Mouse (Mus musculus) cerebellum, adult 2 months (tissue): ENCODE measurements around the gene Tmub2. TPM values are rescaled to one million over a fixed set of nuclear protein-coding genes. Genes with fewer than 3 reads are reported as not detected.

Source experiments
- DNase-seq, 2 experiments: peaks; one replicate each; pipeline ENCODE4 v3.0.0; 2021
- H3K27ac ChIP-seq: fragments of 200-500 bp; 2 replicates; pipeline ENCODE4 v1.5.1; 2012; ENCODE audit warnings: low read length, control low read depth, inconsistent platforms; ENCODE audit not compliant: insufficient read depth
- H3K27me3 ChIP-seq: fragments of 200-500 bp; 2 replicates; pipeline ENCODE4 v1.6.1; 2012; ENCODE audit warnings: inconsistent platforms, mild to moderate bottlenecking, low read length, moderate library complexity; ENCODE audit not compliant: control insufficient read depth, insufficient read depth
- H3K4me1 ChIP-seq: fragments of 200-500 bp; 2 replicates; pipeline ENCODE4 v1.6.1; 2011; ENCODE audit warnings: low read length; ENCODE audit not compliant: control insufficient read depth, insufficient read depth
- H3K4me3 ChIP-seq: fragments of 200-500 bp; replicated peaks from 2 replicates; pipeline ENCODE3; 2011; ENCODE audit warnings: mild to moderate bottlenecking, low read depth, low read length, control low read depth; ENCODE audit not compliant: insufficient read depth
- CTCF ChIP-seq: fragments of 200-500 bp; IDR thresholded peaks from 2 replicates; pipeline ENCODE4 v1.5.1; 2011; ENCODE audit warnings: low read depth, mild to moderate bottlenecking, control low read depth, low read length, moderate library complexity, borderline replicate concordance; ENCODE audit not compliant: insufficient read depth
- POLR2A ChIP-seq: fragments of 200-500 bp; IDR thresholded peaks from 2 replicates; pipeline ENCODE4 v1.6.1; 2011; ENCODE audit warnings: low read length, control low read depth, borderline replicate concordance; ENCODE audit not compliant: insufficient read depth
- WGBS: fragments of 180-500 bp; shearing (Covaris S2); methylation state at CpG from one replicate; pipeline ENCODE4 v1.1.7; 2018; 5-methylcytosine and 5-hydroxymethylcytosine counted together
- polyA plus RNA-seq: library from polyadenylated mRNA; depleted of rRNA; stranded (reverse); fragments of >200 nt; gene quantifications from 2 replicates; pipeline ENCODE4 v1.2.3, GENCODE M21; 2012

Tmub2 gene
- polyA plus RNA-seq, 1 experiment, result 82.7 TPM

GRCm38 (mm10) chr11:102246273-102246635 is 38.5 kb upstream of the Tmub2 start:
- H3K27me3 ChIP-seq, result no peaks in the 10 kb centered on the region
- 0 out of 2 replicates have a peak, but pooled peaks cover 4% of the 10 kb centered on the region for H3K4me1 ChIP-seq
- 90% methylated on average over 6 of the region's 6 CpGs for WGBS
- TF ChIP-seq CTCF (no peak), POLR2A (no peak)
- no peak overlapping the region for H3K27ac ChIP-seq
- DNase-seq, result no peak
- no peak overlapping the region for H3K4me3 ChIP-seq

GRCm38 (mm10) chr11:102246871-102247270 is 37.9 kb upstream of the Tmub2 start:
- peak; percentile 8; the same call in 1 of the 2 replicates for TF ChIP-seq CTCF
- no peak for TF ChIP-seq POLR2A
- Histone ChIP-seq H3K27ac (no peak overlapping the region), H3K4me1 (0 out of 2 replicates have a peak, but pooled peaks cover 4% of the 10 kb centered on the region), H3K27me3 (no peaks in the 10 kb centered on the region), H3K4me3 (no peak overlapping the region)
- WGBS, result 88% methylated on average over 4 of the region's 4 CpGs
- no peak for DNase-seq

- TF ChIP-seq CTCF (peak; percentile 67; the same call in 1 of the 2 replicates), POLR2A (no peak)
- Histone ChIP-seq H3K27me3 (no peaks in the 10 kb centered on the region), H3K4me1 (0 out of 2 replicates have a peak, but pooled peaks cover 4% of the 10 kb centered on the region), H3K4me3 (peak within 1 kb of the TSS; percentile 62), H3K27ac (no peak within 1 kb of the TSS)
- WGBS, result under 1% methylated on average over 41 of the region's 41 CpGs
- peak; percentile 87 to 95 for DNase-seq
Observed at GRCm38 (mm10) chr11:102248630-102249230, 36.0 kb upstream of the Tmub2 start, which contains the start of gene BC030867. Gene BC030867 (plus strand): TSS chr11:102248882.

GRCm38 (mm10) chr11:102249351-102250090 is 35.2 kb upstream of the Tmub2 start:
- H3K27me3 ChIP-seq, result no peaks in the 10 kb centered on the region
- no peak for DNase-seq
- H3K4me1 ChIP-seq, result 0 out of 2 replicates have a peak, but pooled peaks cover 4% of the 10 kb centered on the region
- H3K4me3 ChIP-seq, result no peak overlapping the region
- H3K27ac ChIP-seq, result no peak overlapping the region
- no peak for TF ChIP-seq CTCF
- TF ChIP-seq POLR2A, result no peak
- WGBS, result 13% methylated on average over 9 of the region's 9 CpGs

GRCm38 (mm10) chr11:102257514-102257913 is 27.2 kb upstream of the Tmub2 start:
- WGBS, result 46% methylated on average over 9 of the region's 9 CpGs
- no peaks in the 10 kb centered on the region; the same call in 1 of the 2 replicates for H3K4me1 ChIP-seq
- no peak overlapping the region for H3K4me3 ChIP-seq
- H3K27ac ChIP-seq, result no peak overlapping the region
- DNase-seq, result no peak
- TF ChIP-seq CTCF (peak; percentile 29; the same call in 1 of the 2 replicates), POLR2A (no peak)
- H3K27me3 ChIP-seq, result no peaks in the 10 kb centered on the region

- no peak overlapping the region for H3K27ac ChIP-seq
- 89% methylated on average over 6 of the region's 6 CpGs for WGBS
- H3K4me3 ChIP-seq, result no peak overlapping the region
- DNase-seq, result no peak
- no peaks in the 10 kb centered on the region; the same call in 1 of the 2 replicates for H3K4me1 ChIP-seq
- no peaks in the 10 kb centered on the region for H3K27me3 ChIP-seq
- TF ChIP-seq POLR2A (no peak), CTCF (no peak)
Observed at GRCm38 (mm10) chr11:102258095-102258494, 26.6 kb upstream of the Tmub2 start.

GRCm38 (mm10) chr11:102258521-102258920 is 26.2 kb upstream of the Tmub2 start:
- no peak overlapping the region for H3K27ac ChIP-seq
- H3K4me3 ChIP-seq, result no peak overlapping the region
- DNase-seq, result no peak
- TF ChIP-seq CTCF (peak; percentile 25; the same call in 1 of the 2 replicates), POLR2A (no peak)
- WGBS, result 91% methylated on average over 3 of the region's 3 CpGs
- peaks cover 2% of the 10 kb centered on the region; the same call in 1 of the 2 replicates for H3K4me1 ChIP-seq
- H3K27me3 ChIP-seq, result no peaks in the 10 kb centered on the region

GRCm38 (mm10) chr11:102263211-102263610 is 21.5 kb upstream of the Tmub2 start:
- DNase-seq, result no peak
- WGBS, result 40% methylated on average over 7 of the region's 7 CpGs
- H3K27me3 ChIP-seq, result no peaks in the 10 kb centered on the region
- H3K4me3 ChIP-seq, result no peak overlapping the region
- no peak overlapping the region for H3K27ac ChIP-seq
- TF ChIP-seq POLR2A, result no peak
- TF ChIP-seq CTCF, result no peak
- peaks cover 18% of the 10 kb centered on the region for H3K4me1 ChIP-seq
